Mouse (Mus musculus) left cerebral cortex, adult 6 months (tissue): ENCODE results near the gene Hsd3b1. TPM values are rescaled to one million over a fixed set of nuclear protein-coding genes. Genes with fewer than 3 reads are reported as not detected.

ENCODE experiments used
- long read RNA-seq, 2 experiments: library from polyadenylated mRNA; unstranded; transcript quantifications; one replicate each; pipeline ENCODE4 v2.0.0; 2019 to 2020
- polyA plus RNA-seq: library from polyadenylated mRNA; unstranded; fragments of <200 nt; fragmentation: Nextera tagmentation; gene quantifications from 2 replicates; pipeline ENCODE4 v1.2.3, GENCODE M21; 2021

The Hsd3b1 gene
- polyA plus RNA-seq: not detected in 2 replicates
- long read RNA-seq, experiment 1: 0 reads
- long read RNA-seq, experiment 2: 0 reads

DNA sequence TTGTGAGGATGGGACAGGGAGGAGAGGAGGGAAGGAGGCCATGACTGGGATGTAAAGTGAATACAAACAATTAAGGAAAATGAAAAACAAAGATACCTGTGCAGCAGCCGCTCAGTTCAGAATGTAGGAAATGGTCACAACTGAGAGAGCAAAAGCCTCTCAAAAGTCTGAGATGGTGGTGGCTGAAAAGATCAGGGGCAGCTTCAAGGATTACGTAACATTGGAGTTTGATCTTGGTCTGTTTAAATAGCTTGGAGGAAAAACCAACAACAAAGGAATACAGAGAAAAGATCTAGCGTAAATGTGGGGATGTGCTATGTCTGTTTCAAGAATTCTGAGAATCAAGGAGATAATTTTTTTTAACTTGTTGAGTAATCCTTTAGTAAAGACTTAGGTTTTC is at the start of gene Hsd3b1:
Gene Hsd3b1 (minus strand): TSS at position 219 of the 400 bp plus-strand sequence.

GRCm38 (mm10) chr3:98893057-98893772 is 33.6 kb upstream of the Hsd3b1 start, which contains the start of gene Hao2:
Gene Hao2, minus strand, starts transcription at chr3:98893239.

GRCm38 (mm10) chr3:98814101-98814670 is 45.4 kb downstream of the Hsd3b1 start, which contains the start of gene Hsd3b6:
Gene Hsd3b6, minus strand, starts transcription at chr3:98814443.

Other genes starting within 250 kb of the Hsd3b1 start
- not detected in 2 replicates for gene Hsd3b5, start 229.5 kb downstream of the Hsd3b1 start, polyA plus RNA-seq
- not detected in 2 replicates for gene Hsd3b2, start 135.3 kb downstream of the Hsd3b1 start, polyA plus RNA-seq
- not detected in 2 replicates for gene Hsd3b3, start 96.7 kb downstream of the Hsd3b1 start, polyA plus RNA-seq
- not detected in 2 replicates for gene Hsd3b6, start 45.4 kb downstream of the Hsd3b1 start, polyA plus RNA-seq
- gene Hao2, start 33.4 kb upstream of the Hsd3b1 start, polyA plus RNA-seq: not detected in 2 replicates